Mouse (Mus musculus) lung, postnatal 10 days (tissue): Measurements from ENCODE around the gene Olfr228.
"Not testable (repeated sequence)": the region's sequence is repeated elsewhere in the genome, so short reads cannot be mapped to it uniquely, and the experiment has no call there.

Experiments used
- DNase-seq: peaks from one replicate; pipeline ENCODE4 v3.0.0; 2021

Olfr228 gene

DNA sequence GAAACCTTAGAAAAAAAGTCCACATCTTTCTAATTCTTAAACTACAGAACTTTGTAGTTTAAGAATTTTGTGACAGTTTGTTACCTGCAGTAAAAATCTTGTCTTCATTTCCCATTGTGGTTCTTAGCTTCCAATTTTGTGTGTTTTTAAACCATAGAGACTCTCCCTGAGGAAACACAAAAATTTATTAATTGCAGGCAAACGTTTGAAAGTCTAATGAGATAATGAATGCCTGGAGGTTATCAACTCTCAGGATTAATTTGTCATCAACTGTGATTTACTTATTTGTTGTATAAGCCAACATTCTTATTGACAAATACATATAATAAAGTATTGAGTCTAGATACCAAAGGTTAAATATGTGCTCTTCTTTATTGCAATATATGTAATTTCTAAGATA is at the start of gene Olfr228:
Olfr228 (minus strand) TSS at position 101 of the 400 bp plus-strand sequence.
- DNase-seq = no peak

- DNase-seq = no peak
These were observed 43.8 kb upstream of the Olfr228 start for GRCm38 (mm10) chr2:86530991-86531390.

- no peak for DNase-seq
These were observed 21.0 kb upstream of the Olfr228 start, which contains the start of gene Olfr1076 for GRCm38 (mm10) chr2:86508161-86508560. Gene Olfr1076 (plus strand): TSS chr2:86508461.

DNA sequence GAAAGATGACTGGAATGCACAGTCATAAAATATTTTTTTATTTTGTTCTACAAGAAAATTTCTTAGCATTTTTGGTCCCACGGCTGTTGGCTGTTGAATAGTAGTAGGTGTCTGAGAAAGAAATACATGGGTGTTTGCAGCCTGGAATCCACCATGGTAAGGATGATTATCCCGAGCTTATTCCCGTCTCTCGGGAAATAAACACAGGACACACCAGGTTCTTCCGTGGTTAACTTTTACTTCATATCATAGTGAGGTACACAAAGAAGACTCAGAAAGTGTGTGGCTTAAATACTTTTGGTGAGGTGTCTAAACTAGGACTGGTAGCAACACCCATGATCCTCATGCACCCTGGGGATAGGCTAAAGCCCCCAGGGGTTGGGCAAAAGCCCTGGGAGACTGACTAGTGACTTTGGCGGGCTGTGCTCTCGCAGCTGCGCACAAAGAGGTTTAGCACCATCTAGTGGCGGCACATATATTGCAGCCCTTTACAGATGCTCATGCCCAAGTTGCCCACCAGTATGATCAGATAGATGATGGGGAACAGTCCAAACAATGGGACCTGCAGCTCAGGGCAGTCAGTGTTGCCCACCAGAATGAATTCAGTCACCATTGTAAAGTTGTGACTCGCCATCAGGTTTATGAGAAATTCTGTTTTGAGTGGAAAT is 22.6 kb downstream of the Olfr228 start:
- DNase-seq = peak; percentile 33

DNA sequence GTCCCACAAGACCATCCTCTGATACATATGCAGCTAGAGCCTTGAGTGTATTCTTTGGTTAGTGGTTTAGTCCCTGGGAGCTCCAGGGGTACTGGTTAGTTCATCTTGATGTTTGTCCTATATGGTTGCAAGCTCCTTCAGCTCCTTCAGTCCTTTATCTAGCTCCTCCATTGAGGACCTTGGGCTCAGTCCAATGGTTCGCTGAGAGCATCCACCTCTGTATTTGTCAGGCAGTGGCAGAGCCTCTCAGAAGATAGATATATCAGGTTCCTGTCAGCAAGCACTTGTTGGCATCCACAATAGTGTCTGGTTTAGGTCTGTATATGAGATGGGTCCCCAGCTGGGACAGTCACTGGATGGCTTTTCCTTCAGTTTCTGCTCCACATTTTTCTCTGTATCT is 26.8 kb downstream of the Olfr228 start:
- DNase-seq = no peak

DNA sequence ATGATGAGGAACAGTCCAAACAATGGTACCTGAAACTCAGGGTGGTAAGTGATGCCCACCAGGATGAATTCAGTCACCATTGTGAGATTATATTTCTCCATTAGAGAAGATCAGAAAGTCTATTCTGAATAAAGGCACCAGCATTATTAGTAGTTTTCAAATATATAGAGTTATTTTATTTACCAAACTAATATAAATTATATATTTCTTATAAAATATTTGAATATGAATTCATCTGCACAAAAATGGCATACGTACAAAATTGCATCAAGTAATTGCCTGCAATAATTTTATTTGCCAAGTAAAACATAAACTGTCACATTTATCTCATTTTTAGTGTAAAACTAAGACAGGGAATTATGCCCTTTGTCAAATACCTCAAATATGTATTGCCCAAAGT is 31.0 kb downstream of the Olfr228 start, which contains the start of gene Olfr1066:
Olfr1066 (minus strand) TSS at position 101 of the 400 bp plus-strand sequence.
- no peak for DNase-seq

GRCm38 (mm10) chr2:86450491-86450890 is 36.7 kb downstream of the Olfr228 start, which contains the start of gene Olfr1065:
Gene Olfr1065 (minus strand): TSS chr2:86450591.
- not testable (repeated sequence) for DNase-seq

DNA sequence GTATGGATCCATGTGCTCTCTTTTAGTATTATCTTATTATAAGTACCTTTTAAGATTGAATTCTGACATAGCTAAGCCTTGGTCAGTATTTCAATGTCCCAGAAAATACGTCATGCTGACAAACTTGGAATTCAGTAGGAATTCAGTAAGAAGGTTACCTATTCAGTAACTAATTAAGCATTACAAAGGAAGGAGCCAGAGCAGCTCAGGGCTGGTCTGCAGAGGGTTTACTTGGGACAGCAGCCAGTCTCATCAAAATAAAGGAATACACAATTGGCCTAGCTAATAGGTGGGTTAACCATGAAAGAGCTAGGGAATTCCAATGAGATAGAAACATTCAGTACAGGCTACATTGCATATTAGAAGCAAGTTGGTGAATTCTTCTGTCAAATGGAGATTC is 45.1 kb downstream of the Olfr228 start:
- DNase-seq = not testable (repeated sequence)
